Mouse (Mus musculus) heart, embryonic 11.5 days (tissue): ENCODE results near the gene Txndc11. TPM values are rescaled to one million over a fixed set of nuclear protein-coding genes. Genes with fewer than 3 reads are reported as not detected.
A peak's percentile ranks its signal among the peaks of the same experiment; 100 is the strongest.

Experiments used
- ATAC-seq: fragments of 200-750 bp; cut with Nextera tagmentation; replicated peaks from 2 replicates; pipeline ENCODE4 v1.8.0; 2017; ENCODE audit warnings: moderate library complexity; ENCODE audit not compliant: insufficient number of reproducible peaks, low FRiP score, low TSS enrichment
- H3K27ac ChIP-seq: fragments of 300-500 bp; sonication (generic); 2 replicates; pipeline ENCODE4 v1.5.1; 2014; ENCODE audit warnings: mild to moderate bottlenecking, low read depth, low read length
- H3K27me3 ChIP-seq: fragments of 300-500 bp; sonication (generic); 2 replicates; pipeline ENCODE4 v1.6.1; 2014; ENCODE audit warnings: mild to moderate bottlenecking, low read length, mixed read lengths; ENCODE audit not compliant: control insufficient read depth, insufficient read depth
- H3K36me3 ChIP-seq: fragments of 300-500 bp; sonication (generic); 2 replicates; pipeline ENCODE4 v1.6.1; 2014; ENCODE audit warnings: mild to moderate bottlenecking, low read length, moderate library complexity, mixed read lengths; ENCODE audit not compliant: control insufficient read depth, insufficient read depth
- H3K4me1 ChIP-seq: fragments of 300-500 bp; sonication (generic); 2 replicates; pipeline ENCODE4 v1.6.1; 2014; ENCODE audit warnings: low read length; ENCODE audit not compliant: control insufficient read depth, insufficient read depth
- H3K4me2 ChIP-seq: fragments of 300-500 bp; sonication (generic); 2 replicates; pipeline ENCODE4 v1.6.1; 2014; ENCODE audit warnings: mild to moderate bottlenecking, moderate library complexity
- H3K4me3 ChIP-seq: fragments of 300-500 bp; sonication (generic); 2 replicates; pipeline ENCODE4 v1.5.1; 2014; ENCODE audit warnings: low read depth, low read length
- H3K9ac ChIP-seq: fragments of 300-500 bp; sonication (generic); 2 replicates; pipeline ENCODE4 v1.6.1; 2014; ENCODE audit warnings: mild to moderate bottlenecking, low read depth, low read length, moderate library complexity
- H3K9me3 ChIP-seq: fragments of 300-500 bp; sonication (generic); replicated peaks from 2 replicates; pipeline ENCODE4 v1.6.1; 2016; ENCODE audit warnings: low read length; ENCODE audit not compliant: control insufficient read depth
- WGBS: fragments of 180-500 bp; shearing (Covaris S2); extraction: QIAGEN DNeasy Blood & Tissue Kit; methylation state at CpG from one replicate; pipeline ENCODE4 v1.1.7; 2014; ENCODE audit not compliant: insufficient replicate concordance; 5-methylcytosine and 5-hydroxymethylcytosine counted together
- polyA plus RNA-seq: library from polyadenylated mRNA; unstranded; fragments of >200 nt; fragmentation: Nextera tagmentation; extraction: Ambion mirVana; gene quantifications from 2 replicates; pipeline ENCODE4 v1.2.1, GENCODE M21; 2014

Gene Txndc11
- polyA plus RNA-seq, 1 experiment from 2014 or later: 33.5 TPM

DNA sequence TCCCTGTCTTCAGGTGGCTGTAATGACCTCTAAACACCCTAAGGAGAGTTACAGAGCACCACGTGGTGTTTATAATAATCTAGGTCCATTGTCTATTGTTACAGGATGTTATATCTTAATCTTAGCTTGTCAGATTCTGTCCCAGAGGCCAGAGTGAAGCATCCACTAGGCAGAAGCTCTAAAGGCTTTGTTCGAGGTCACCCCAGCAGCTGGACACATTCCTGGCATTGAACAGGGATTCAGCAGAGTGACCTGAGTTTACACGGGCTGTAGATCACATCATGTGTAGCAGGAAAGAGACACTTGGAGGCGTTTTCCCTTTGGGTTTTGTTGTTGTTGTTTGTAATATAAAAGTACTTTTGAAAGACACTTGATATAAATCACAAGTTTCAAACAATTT is 42.4 kb downstream of the Txndc11 start:
- WGBS: 49% methylated on average over 4 of the region's 4 CpGs
- no peak overlapping the region for H3K4me2 ChIP-seq
- H3K9me3 ChIP-seq: no peaks in the 10 kb centered on the region
- no peaks in the 10 kb centered on the region for H3K27me3 ChIP-seq
- no peak for ATAC-seq
- H3K36me3 ChIP-seq: peaks cover 17% of the 10 kb centered on the region
- H3K9ac ChIP-seq: no peak overlapping the region
- peak overlapping the region; percentile 41; the same call in 1 of the 2 replicates for H3K27ac ChIP-seq
- H3K4me1 ChIP-seq: peaks cover 14% of the 10 kb centered on the region
- H3K4me3 ChIP-seq: no peak overlapping the region

GRCm38 (mm10) chr16:11090836-11091570 is 43.4 kb downstream of the Txndc11 start:
- WGBS: 85% methylated on average over 10 of the region's 10 CpGs
- Histone ChIP-seq H3K4me1 (peaks cover 14% of the 10 kb centered on the region), H3K27ac (peak overlapping the region; percentile 6; the same call in 1 of the 2 replicates), H3K27me3 (no peaks in the 10 kb centered on the region), H3K36me3 (peaks cover 17% of the 10 kb centered on the region), H3K9ac (no peak overlapping the region), H3K4me2 (no peak overlapping the region), H3K4me3 (no peak overlapping the region), H3K9me3 (no peaks in the 10 kb centered on the region)
- no peak for ATAC-seq

DNA sequence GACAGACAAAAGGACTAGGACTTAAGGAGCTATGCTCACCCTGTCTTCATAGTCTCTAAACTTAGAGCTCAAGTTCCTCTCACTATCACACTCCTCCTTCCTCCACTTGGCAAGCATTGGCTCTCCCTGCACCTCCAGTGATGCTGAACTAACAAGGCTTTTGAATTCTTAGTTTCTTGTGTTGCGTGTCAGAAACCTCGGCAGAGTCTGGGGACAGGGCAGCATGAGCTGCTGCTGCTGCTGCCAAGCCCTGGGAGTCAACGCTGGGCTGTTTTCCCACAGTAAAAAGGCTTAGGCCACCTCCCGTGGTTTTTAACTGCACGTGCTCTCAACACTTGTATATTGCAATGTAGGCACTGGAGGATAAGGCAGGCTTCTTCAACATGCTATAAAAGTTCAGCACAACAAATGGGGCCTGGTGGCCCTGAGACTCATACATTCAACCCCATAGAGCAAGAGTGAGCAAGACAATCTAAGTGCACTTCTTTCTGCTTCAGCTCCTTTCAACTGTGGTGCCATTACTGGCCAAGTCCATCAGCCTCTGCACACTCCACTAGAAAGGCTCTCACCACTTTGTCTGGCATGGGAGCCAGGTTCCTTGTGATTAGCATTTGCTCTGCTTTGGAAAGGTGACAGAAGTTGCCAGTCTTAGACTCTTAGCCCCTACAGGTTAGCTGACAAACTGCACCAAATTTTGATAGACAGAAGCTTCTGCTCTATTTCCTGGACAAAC is 47.4 kb downstream of the Txndc11 start:
- H3K4me3 ChIP-seq: no peak overlapping the region
- H3K27ac ChIP-seq: no peak overlapping the region
- ATAC-seq: no peak
- no peak overlapping the region for H3K9ac ChIP-seq
- no peak overlapping the region for H3K4me2 ChIP-seq
- 87% methylated on average over 5 of the region's 5 CpGs for WGBS
- peaks cover 31% of the 10 kb centered on the region for H3K36me3 ChIP-seq
- no peaks in the 10 kb centered on the region for H3K27me3 ChIP-seq
- peaks cover 3% of the 10 kb centered on the region; the same call in 1 of the 2 replicates for H3K4me1 ChIP-seq
- no peaks in the 10 kb centered on the region for H3K9me3 ChIP-seq

GRCm38 (mm10) chr16:11086299-11086698 is 48.2 kb downstream of the Txndc11 start:
- WGBS: 94% methylated on average over 3 of the region's 3 CpGs
- Histone ChIP-seq H3K9me3 (no peaks in the 10 kb centered on the region), H3K4me3 (no peak overlapping the region), H3K27ac (no peak overlapping the region), H3K4me1 (no peaks in the 10 kb centered on the region), H3K9ac (no peak overlapping the region), H3K36me3 (peaks cover 30% of the 10 kb centered on the region), H3K27me3 (no peaks in the 10 kb centered on the region), H3K4me2 (no peak overlapping the region)
- ATAC-seq: no peak

- Histone ChIP-seq H3K4me2 (no peak overlapping the region), H3K27ac (no peak overlapping the region)
- WGBS: 88% methylated on average over 8 of the region's 8 CpGs
Observed at GRCm38 (mm10) chr16:11084181-11084580, 50.3 kb downstream of the Txndc11 start.

GRCm38 (mm10) chr16:11078216-11078869 is 56.1 kb downstream of the Txndc11 start:
- peaks cover 42% of the 10 kb centered on the region for H3K36me3 ChIP-seq
- no peaks in the 10 kb centered on the region for H3K27me3 ChIP-seq
- no peak for ATAC-seq
- H3K9ac ChIP-seq: no peak overlapping the region
- H3K4me2 ChIP-seq: no peak overlapping the region
- no peak overlapping the region for H3K27ac ChIP-seq
- no peaks in the 10 kb centered on the region for H3K9me3 ChIP-seq
- H3K4me1 ChIP-seq: peaks cover 5% of the 10 kb centered on the region; the same call in 1 of the 2 replicates
- 55% methylated on average over 3 of the region's 3 CpGs for WGBS
- no peak overlapping the region for H3K4me3 ChIP-seq

More at GRCm38 (mm10) chr16:11084181-11084580, 50.3 kb downstream of the Txndc11 start:
- no peaks in the 10 kb centered on the region for H3K4me1 ChIP-seq
- H3K36me3 ChIP-seq: peaks cover 34% of the 10 kb centered on the region
- H3K9ac ChIP-seq: no peak overlapping the region
- H3K27me3 ChIP-seq: no peaks in the 10 kb centered on the region
- no peaks in the 10 kb centered on the region for H3K9me3 ChIP-seq
- no peak overlapping the region for H3K4me3 ChIP-seq
- no peak for ATAC-seq

DNA sequence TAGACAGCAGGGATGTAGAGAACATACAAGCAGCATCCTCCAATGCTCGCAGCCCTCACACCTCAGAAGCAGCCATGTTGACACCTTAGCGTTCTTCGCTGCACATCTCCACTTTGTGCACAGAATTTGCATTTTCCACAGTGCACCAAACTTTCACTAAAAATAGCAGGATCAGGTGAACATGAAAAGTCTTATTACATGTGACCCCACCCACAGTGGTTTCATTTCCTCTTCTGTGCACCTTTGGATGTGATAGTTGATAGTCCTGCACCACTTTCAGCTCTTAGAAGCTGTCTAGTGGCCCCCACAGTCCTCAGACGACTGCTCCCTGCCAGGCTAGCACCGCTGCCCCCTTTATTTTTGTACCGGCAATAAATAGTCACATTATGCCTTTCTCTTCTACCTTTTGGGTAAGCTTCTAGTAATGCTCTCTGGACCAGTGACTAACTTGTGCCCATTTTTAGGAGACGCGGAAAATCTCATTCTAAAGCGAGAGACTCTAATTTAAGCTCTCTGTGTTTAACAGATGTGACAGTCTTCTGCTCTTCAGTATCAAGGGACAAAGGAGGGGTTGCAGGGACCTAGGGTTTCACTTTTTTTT is 56.7 kb downstream of the Txndc11 start:
- Histone ChIP-seq H3K4me1 (peaks cover 5% of the 10 kb centered on the region; the same call in 1 of the 2 replicates), H3K27me3 (no peaks in the 10 kb centered on the region), H3K27ac (no peak overlapping the region), H3K36me3 (peaks cover 38% of the 10 kb centered on the region), H3K9ac (no peak overlapping the region), H3K9me3 (no peaks in the 10 kb centered on the region), H3K4me3 (no peak overlapping the region), H3K4me2 (no peak overlapping the region)
- 91% methylated on average over 9 of the region's 9 CpGs for WGBS
- ATAC-seq: no peak

DNA sequence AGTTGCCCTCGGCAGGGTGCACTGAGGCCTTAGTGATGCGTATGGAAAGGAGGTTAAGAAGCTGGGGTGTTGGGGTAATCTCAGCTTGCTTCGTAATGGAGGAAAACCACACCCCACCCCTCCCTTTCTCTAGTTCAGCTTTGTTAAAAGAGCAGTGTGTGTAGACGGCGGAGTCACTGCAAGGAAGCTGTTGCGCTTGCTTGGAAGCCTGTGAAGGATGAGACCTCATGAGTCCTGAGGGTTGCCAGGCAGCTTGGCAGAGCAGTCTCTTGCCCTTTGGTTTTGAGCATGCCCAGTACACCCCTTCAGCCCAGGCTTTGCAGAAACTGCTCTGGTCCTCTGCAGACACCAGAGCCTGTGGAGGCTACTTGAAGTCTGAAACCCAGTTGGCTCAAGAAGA is 61.4 kb downstream of the Txndc11 start:
- Histone ChIP-seq H3K27ac (no peak overlapping the region), H3K36me3 (peaks cover 26% of the 10 kb centered on the region), H3K27me3 (no peaks in the 10 kb centered on the region), H3K4me3 (no peak overlapping the region), H3K4me2 (no peak overlapping the region), H3K9me3 (no peaks in the 10 kb centered on the region), H3K4me1 (peaks cover 11% of the 10 kb centered on the region), H3K9ac (no peak overlapping the region)
- no peak for ATAC-seq
- WGBS: 76% methylated on average over 6 of the region's 6 CpGs
